Mouse (Mus musculus): ENCODE results near the gene H6pd.

GRCm38 (mm10) chr4:149965672-149966071 lies 43.2 kb downstream of the H6pd start:
- TF ChIP-seq CTCF (conservative IDR thresholded peaks at IDR 0.05; ENCODE audit: low read length) (no peak), POU5F1 (IDR thresholded peaks at IDR 0.05; ENCODE audit: borderline replicate concordance, low read length) (no peak)

Measured in E14TG2a.4 (cell line).